In genomic region chr1:118525336-118525735, GRCm38 (mm10) we compare ENCODE assay signal across 16 mouse cellular contexts.
DNase-seq lines count a peak whose midpoint lies in the region; ATAC-seq lines count a peak whose summit lies in the region.
"Had no signal": no experiment of that assay in that cellular context is flagged by ENCODE, and none has a peak within 500 bp of the region (broad histone marks: within the 10 kb centered on the region; RNA-seq: fewer than 3 reads in every experiment).

No protein-coding gene starts in this region.

- intact Hi-C loops in left cerebral cortex, postnatal 36 days (cut with DNase I), result no loop called here

- DNase-seq in 3T3-L1 (ENCODE audit: low read depth, low spot score) (peak; percentile 48), ES-CJ7 (ENCODE audit: low read depth, low spot score) (peak; percentile 34)
- DNase-seq in fibroblast of lung, adult 2 months (ENCODE audit: low read depth), result peak; percentile 26
- DNase-seq in lung, postnatal 36 days, result peak; percentile 61
- DNase-seq in left cerebral cortex, postnatal 36 days (ENCODE audit: low spot score in 2 of 2), result no peak
- no peak for DNase-seq in kidney, postnatal 36 days
- DNase-seq: adrenal gland, postnatal 10 days; cerebellum, adult 9-11 months; kidney, adult 8-10 months; kidney, postnatal 14 days; thymus, postnatal 4 days had no signal

- ATAC-seq in frontal cortex, adult (ENCODE audit: low TSS enrichment), result no peak
- ATAC-seq in monocyte, adult 5-6 weeks (replicated peaks; ENCODE audit: insufficient number of reproducible peaks, low FRiP score, low TSS enrichment, poor library complexity, severe bottlenecking), result no peak
- ATAC-seq: CD4-positive, CD25-positive, alpha-beta regulatory T cell, adult 4 months; forebrain, embryonic 16.5 days; liver, embryonic 12.5 days had no signal

Comparison
In these comparisons a context has a peak if more than half of its experiments do, and no peak if none do; other contexts are left out.
1. DNase-seq: peak in 3T3-L1 (single experiment), ES-CJ7 (single experiment), fibroblast of lung, adult 2 months (single experiment) and lung, postnatal 36 days (single experiment); none in left cerebral cortex, postnatal 36 days (0 of 2) and kidney, postnatal 36 days (0 of 2).